Mouse (Mus musculus) frontal cortex, postnatal 36 days (tissue): ENCODE results near the gene Slc12a3.

Source experiments
- DNase-seq, 2 experiments: peaks; one replicate each; pipeline ENCODE4 v3.0.0; 2022; ENCODE audit warnings: low spot score in 2 of 2

Gene Slc12a3

DNA sequence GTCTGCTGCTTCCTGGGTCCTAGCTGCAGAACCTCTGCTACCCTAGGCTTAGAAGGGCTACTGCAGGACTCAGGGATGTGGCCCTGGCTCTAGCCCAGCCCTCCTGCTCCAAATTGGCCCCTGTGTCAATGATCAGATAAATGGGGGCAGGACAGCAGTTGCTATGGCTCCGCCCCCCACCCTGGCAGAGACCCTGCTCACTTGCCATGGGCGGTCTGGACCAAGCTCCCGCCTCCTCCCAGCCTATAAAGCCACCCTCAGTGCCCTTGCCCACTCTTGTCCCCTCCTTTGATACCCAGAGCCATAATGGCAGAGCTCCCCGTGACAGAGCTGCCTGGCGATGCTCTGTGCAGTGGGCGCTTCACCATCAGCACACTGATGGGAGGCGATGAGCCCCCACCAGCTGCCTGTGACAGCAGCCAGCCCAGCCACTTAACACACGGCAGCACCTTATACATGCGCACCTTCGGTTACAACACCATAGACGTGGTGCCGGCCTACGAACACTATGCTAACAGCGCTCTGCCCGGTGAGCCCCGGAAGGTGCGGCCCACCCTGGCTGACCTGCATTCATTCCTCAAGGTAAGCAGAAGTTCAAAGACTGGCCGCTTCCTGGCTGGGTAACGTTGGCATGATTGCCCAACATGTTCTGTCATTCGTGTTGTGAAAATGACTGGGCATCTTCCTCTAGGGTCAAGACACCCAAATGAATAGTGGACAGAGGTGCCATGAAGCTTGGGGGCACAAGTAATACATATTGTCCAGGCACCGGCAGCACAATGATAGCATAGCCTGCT lies at the start of gene Slc12a3:
Gene Slc12a3 (plus strand): TSS at position 270 of the 797 bp plus-strand sequence.
- DNase-seq = no peak

- DNase-seq = no peak
Measured at GRCm38 (mm10) chr8:94280001-94280613, 48.9 kb upstream of the Slc12a3 start.

DNA sequence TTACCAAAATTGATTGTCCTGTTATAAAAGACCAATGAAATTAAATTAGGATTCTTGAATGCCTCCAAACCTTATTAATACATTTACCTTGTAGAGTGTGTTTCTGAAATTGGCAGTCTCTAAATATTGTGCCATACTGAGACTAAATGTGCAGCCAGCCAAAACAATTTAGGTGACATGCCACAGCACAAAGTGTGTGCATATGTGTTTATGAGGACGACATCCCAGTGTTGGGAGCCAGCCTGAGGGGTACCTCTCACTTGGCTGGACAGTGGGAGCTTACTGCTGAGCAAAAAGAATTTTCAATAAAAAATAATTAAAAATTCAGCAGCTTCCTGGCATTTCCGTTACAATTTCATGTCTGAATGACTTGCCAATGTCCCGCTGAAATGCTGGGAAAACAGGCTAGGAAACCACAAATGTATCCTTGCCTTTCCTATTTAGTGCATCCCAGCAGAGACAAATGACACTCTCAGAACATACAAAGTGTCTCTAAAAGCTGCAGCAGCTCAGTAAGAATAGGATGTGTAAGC lies 46.5 kb upstream of the Slc12a3 start:
- no peak for DNase-seq

DNA sequence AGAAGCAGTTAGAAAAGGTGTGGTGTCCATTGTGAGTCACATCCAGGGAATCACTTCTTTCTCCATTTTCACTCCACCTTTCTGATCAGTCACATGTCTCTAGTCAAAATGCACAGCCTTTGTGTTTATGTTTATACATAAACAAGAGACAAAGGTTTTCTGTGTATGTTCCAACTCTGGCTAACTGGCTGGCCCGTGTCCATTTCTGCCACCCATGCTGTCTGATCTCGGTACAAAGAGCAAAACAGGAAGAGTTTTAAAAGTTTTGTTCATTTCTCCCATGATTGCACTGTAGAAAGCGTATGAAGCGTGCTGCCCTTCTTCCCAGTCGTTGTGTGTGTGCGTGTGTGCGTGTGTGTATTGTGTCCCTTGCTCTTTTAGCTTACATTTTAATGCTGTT lies 44.8 kb upstream of the Slc12a3 start:
- no peak for DNase-seq

DNA sequence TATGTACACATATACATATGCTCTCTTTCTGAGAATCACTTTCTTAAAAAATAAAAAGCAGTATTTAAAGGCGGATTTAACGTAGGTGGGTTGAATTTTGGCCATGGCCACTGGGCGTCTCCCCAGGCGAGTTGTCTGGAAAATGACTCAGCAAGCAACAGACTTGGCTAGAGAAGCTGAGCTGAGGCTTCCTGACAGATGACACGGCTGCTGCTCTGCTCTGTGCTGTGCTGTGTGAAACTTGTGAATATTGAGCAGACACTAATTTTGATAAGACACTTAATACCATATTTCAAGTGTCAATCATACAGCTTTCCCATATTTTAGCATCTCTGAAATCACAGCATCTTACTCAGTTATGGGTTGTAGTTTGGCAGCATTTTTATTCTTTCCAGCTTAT lies 38.4 kb upstream of the Slc12a3 start:
- peak in 1 of 2 experiments; percentile 52 for DNase-seq

- DNase-seq = no peak
Measured at GRCm38 (mm10) chr8:94292072-94292471, 36.9 kb upstream of the Slc12a3 start.

GRCm38 (mm10) chr8:94292626-94293025 lies 36.4 kb upstream of the Slc12a3 start:
- DNase-seq = no peak

GRCm38 (mm10) chr8:94295687-94296086 lies 33.3 kb upstream of the Slc12a3 start:
- peak in 1 of 2 experiments; percentile 28 for DNase-seq

- no peak for DNase-seq
Measured at GRCm38 (mm10) chr8:94296312-94296991, 32.5 kb upstream of the Slc12a3 start.

GRCm38 (mm10) chr8:94297101-94297500 lies 31.9 kb upstream of the Slc12a3 start:
- DNase-seq = no peak

GRCm38 (mm10) chr8:94300809-94301208 lies 28.2 kb upstream of the Slc12a3 start:
- no peak for DNase-seq

- no peak for DNase-seq
Measured at GRCm38 (mm10) chr8:94304412-94304811, 24.6 kb upstream of the Slc12a3 start.

DNA sequence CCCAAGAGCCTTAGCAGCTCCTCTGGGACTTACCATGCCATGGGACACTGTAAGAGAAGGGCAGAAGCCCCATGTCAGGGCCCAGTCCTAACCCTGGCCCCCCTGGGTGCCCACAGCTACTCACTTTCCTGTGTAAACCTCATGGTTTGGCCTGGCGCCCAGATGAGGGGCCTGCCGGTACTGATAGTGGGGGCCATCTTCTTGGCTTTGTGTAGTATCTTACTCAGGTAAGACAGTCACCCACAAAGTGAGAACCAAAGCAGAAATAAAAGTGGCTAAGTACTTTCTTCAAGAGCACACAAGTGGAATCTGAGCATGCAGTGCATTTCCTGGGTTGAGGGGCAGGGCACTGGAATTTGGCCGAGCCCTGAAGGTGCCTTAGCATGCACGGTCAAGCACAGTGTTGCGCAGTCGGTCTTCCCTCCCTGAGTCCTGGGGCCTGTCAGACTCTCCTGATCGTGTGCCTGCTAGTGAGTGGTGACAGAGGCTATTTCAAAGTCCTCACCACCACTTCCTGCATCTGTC lies 21.9 kb upstream of the Slc12a3 start:
- no peak for DNase-seq

- DNase-seq = no peak
Measured at GRCm38 (mm10) chr8:94307652-94308051, 21.3 kb upstream of the Slc12a3 start.

DNA sequence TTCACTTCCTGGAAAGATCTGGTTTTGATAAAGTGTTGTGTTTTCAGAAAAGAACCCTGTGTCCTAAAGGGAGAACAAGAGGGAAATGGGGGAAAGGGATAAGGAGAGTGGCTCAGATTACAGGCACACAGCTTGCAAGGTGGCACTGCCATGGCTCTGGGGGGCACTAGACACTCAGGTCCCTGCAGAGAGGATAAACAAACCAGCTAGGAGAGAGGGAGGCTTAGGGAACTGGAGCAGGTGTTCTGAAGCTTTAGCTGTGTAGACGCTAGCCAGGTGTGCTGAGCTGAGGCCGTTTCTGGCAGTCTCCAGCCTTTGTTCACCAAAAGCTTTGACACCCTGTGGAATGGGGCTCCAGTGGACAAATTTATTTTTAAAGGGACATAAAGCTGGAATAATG lies 14.9 kb upstream of the Slc12a3 start:
- DNase-seq = no peak

- DNase-seq = no peak
Measured at GRCm38 (mm10) chr8:94317249-94317648, 11.8 kb upstream of the Slc12a3 start.

DNA sequence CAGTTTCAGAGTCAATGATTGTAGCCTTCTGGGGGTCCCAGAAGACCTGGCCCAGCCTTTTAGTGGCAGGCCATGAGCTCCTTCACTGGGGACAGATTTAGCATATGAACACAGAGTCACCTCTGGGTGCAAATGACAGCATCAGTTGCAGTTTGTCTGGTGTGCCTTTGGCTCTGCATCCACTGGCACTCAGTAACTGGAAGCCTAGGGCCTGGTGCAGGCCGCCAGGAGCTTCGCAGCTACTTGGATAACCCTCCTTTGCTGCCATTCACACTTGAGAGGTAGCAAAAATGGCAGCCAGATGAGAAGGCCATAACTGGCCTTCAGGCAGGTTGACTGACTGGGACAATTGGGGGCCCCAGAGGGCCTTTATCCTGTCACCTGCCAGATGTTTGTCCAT lies 11.3 kb upstream of the Slc12a3 start:
- no peak for DNase-seq

- no peak for DNase-seq
Measured at GRCm38 (mm10) chr8:94320036-94320435, 9.0 kb upstream of the Slc12a3 start.

- no peak for DNase-seq
Measured at GRCm38 (mm10) chr8:94322083-94322482, 6.9 kb upstream of the Slc12a3 start.

DNA sequence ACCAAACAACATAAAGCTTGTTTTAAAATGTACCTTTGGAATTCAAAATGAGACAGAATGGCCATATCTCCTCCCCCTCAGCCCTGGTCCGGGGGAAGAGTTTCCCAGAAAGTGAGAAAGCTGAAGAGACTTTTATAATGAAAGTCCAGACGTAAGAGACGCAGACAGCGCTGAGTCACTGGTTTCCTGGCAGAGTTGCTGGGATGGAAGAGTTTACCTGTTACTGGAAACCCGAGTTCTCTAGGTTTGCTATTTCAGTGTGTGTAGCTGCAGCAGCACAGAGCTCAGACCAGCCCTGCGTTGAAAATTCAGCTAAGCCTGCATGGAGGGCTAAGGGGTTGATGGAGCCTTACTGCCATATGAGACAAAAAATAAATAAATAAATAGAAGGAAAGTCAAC lies 6.0 kb upstream of the Slc12a3 start:
- no peak for DNase-seq

DNA sequence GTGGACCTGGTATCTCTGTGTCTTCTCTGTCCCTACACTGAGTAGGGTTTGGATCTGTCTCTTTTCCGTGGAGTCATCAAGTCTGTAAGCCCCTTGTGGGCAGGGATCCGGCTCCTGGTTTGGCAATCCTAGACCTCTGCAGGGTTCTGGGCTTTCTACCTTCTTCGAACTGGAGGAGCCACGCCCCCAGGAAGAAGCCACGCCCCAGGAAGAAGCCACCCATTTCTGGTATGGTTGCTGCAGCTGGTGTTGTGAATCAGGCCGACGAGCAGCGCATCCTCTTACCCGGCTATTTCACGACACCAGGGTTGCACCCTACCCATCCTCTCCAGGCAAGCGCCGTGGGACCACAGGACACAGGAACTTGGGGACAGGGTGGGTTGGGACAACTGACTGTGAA lies 4.9 kb upstream of the Slc12a3 start:
- no peak for DNase-seq

GRCm38 (mm10) chr8:94326016-94326415 lies 3.0 kb upstream of the Slc12a3 start:
- DNase-seq = no peak
